Mouse (Mus musculus): ENCODE measurements around the gene 1700057G04Rik. TPM values are rescaled to one million over a fixed set of nuclear protein-coding genes. Genes with fewer than 3 reads are reported as not detected.
"Not testable (repeated sequence)": the region's sequence is repeated elsewhere in the genome, so short reads cannot be mapped to it uniquely, and the experiment has no call there.

Gene 1700057G04Rik
- polyA plus RNA-seq, 1 experiment from 2014 or later: not detected

GRCm38 (mm10) chr9:92298288-92298687 is 10.9 kb upstream of the 1700057G04Rik start:
- ATAC-seq: no peak
- H3K27ac ChIP-seq (ENCODE audit: low read length): no peak overlapping the region

DNA sequence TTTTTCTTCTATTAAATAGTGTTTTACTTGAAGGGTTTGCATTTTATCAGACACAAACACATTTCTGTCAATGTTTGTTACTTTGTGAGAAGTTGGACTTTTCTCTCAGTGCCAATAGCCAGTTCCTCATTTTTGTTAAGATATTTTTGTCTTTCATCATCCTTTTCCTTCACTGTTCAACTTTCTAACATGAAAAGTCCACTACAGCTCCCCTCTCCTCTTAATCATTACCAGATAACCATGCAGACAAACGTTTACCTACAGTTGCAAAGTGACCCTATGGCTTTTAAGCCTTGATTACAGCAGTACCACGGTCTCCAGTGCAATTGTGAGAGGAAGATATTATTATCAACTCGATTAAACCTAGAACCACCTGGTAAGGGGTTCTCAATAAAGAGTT is 8.0 kb upstream of the 1700057G04Rik start:
- H3K9me3 ChIP-seq (ENCODE audit: low read length): no peaks in the 10 kb centered on the region
- no peak for TF ChIP-seq CTCF (IDR thresholded peaks at IDR 0.05)
- no peak for TF ChIP-seq EP300 (IDR thresholded peaks at IDR 0.05)
- H3K4me3 ChIP-seq (ENCODE audit: low read depth, low read length): no peak overlapping the region
- H3K27me3 ChIP-seq (replicated peaks; ENCODE audit: insufficient read depth, low read length): no peaks in the 10 kb centered on the region
- H3K9ac ChIP-seq (replicated peaks; ENCODE audit: low read depth): no peak overlapping the region
- DNase-seq (ENCODE audit: low spot score): no peak
- WGBS: 43% methylated on average over 3 of the region's 3 CpGs
- no peak for ATAC-seq
- no peak overlapping the region for H3K27ac ChIP-seq (ENCODE audit: low read length)
- H3K4me1 ChIP-seq (ENCODE audit: insufficient read depth, low read depth, low read length): no peaks in the 10 kb centered on the region
- no peak overlapping the region for H3K4me2 ChIP-seq (replicated peaks; ENCODE audit: low read depth, low read length)
- H3K36me3 ChIP-seq (ENCODE audit: insufficient read depth, low read length): no peaks in the 10 kb centered on the region

More at GRCm38 (mm10) chr9:92298288-92298687, 10.9 kb upstream of the 1700057G04Rik start:
- TF ChIP-seq EP300 (IDR thresholded peaks at IDR 0.05) (no peak), CTCF (IDR thresholded peaks at IDR 0.05) (no peak)
- 76% methylated on average over 1 of the region's 1 CpGs for WGBS
- Histone ChIP-seq H3K4me3 (ENCODE audit: low read depth, low read length) (no peak overlapping the region), H3K4me1 (ENCODE audit: insufficient read depth, low read depth, low read length) (no peaks in the 10 kb centered on the region), H3K4me2 (replicated peaks; ENCODE audit: low read depth, low read length) (no peak overlapping the region), H3K36me3 (ENCODE audit: insufficient read depth, low read length) (no peaks in the 10 kb centered on the region), H3K9me3 (ENCODE audit: low read length) (no peaks in the 10 kb centered on the region), H3K9ac (replicated peaks; ENCODE audit: low read depth) (no peak overlapping the region), H3K27me3 (replicated peaks; ENCODE audit: insufficient read depth, low read length) (no peaks in the 10 kb centered on the region)
- DNase-seq (ENCODE audit: low spot score): no peak

GRCm38 (mm10) chr9:92305075-92305474 is 4.1 kb upstream of the 1700057G04Rik start:
- Histone ChIP-seq H3K27me3 (replicated peaks; ENCODE audit: insufficient read depth, low read length) (no peaks in the 10 kb centered on the region), H3K4me1 (ENCODE audit: insufficient read depth, low read depth, low read length) (no peaks in the 10 kb centered on the region), H3K4me2 (replicated peaks; ENCODE audit: low read depth, low read length) (no peak overlapping the region), H3K9ac (replicated peaks; ENCODE audit: low read depth) (no peak overlapping the region), H3K36me3 (ENCODE audit: insufficient read depth, low read length) (no peaks in the 10 kb centered on the region), H3K9me3 (ENCODE audit: low read length) (no peaks in the 10 kb centered on the region), H3K4me3 (ENCODE audit: low read depth, low read length) (no peak overlapping the region), H3K27ac (ENCODE audit: low read length) (no peak overlapping the region)
- ATAC-seq (no peak), DNase-seq (ENCODE audit: low spot score) (no peak)
- TF ChIP-seq EP300 (IDR thresholded peaks at IDR 0.05): no peak
- no peak for TF ChIP-seq CTCF (IDR thresholded peaks at IDR 0.05)
- 60% methylated on average over 8 of the region's 8 CpGs for WGBS

- no peaks in the 10 kb centered on the region for H3K9me3 ChIP-seq (ENCODE audit: low read length)
- no peak overlapping the region for H3K4me3 ChIP-seq (ENCODE audit: low read depth, low read length)
- no peak for TF ChIP-seq EP300 (IDR thresholded peaks at IDR 0.05)
- no peak for TF ChIP-seq CTCF (IDR thresholded peaks at IDR 0.05)
- ATAC-seq (no peak), DNase-seq (ENCODE audit: low spot score) (no peak)
- H3K4me2 ChIP-seq (replicated peaks; ENCODE audit: low read depth, low read length): no peak overlapping the region
- H3K27me3 ChIP-seq (replicated peaks; ENCODE audit: insufficient read depth, low read length): no peaks in the 10 kb centered on the region
- H3K27ac ChIP-seq (ENCODE audit: low read length): no peak overlapping the region
- H3K4me1 ChIP-seq (ENCODE audit: insufficient read depth, low read depth, low read length): no peaks in the 10 kb centered on the region
- no peaks in the 10 kb centered on the region for H3K36me3 ChIP-seq (ENCODE audit: insufficient read depth, low read length)
- WGBS: 75% methylated on average over 8 of the region's 8 CpGs
- no peak overlapping the region for H3K9ac ChIP-seq (replicated peaks; ENCODE audit: low read depth)
Measured at GRCm38 (mm10) chr9:92305620-92306220, 3.5 kb upstream of the 1700057G04Rik start.

GRCm38 (mm10) chr9:92316791-92317190 is 7.6 kb downstream of the 1700057G04Rik start:
- ATAC-seq (no peak), DNase-seq (ENCODE audit: low spot score) (no peak)
- 38% methylated on average over 3 of the region's 3 CpGs for WGBS
- H3K4me1 ChIP-seq (ENCODE audit: insufficient read depth, low read depth, low read length): no peaks in the 10 kb centered on the region
- no peaks in the 10 kb centered on the region for H3K36me3 ChIP-seq (ENCODE audit: insufficient read depth, low read length)
- H3K4me2 ChIP-seq (replicated peaks; ENCODE audit: low read depth, low read length): no peak overlapping the region
- no peak for TF ChIP-seq EP300 (IDR thresholded peaks at IDR 0.05)
- no peak for TF ChIP-seq CTCF (IDR thresholded peaks at IDR 0.05)
- H3K4me3 ChIP-seq (ENCODE audit: low read depth, low read length): no peak overlapping the region
- no peaks in the 10 kb centered on the region for H3K9me3 ChIP-seq (ENCODE audit: low read length)
- H3K9ac ChIP-seq (replicated peaks; ENCODE audit: low read depth): no peak overlapping the region
- H3K27ac ChIP-seq (ENCODE audit: low read length): no peak overlapping the region
- H3K27me3 ChIP-seq (replicated peaks; ENCODE audit: insufficient read depth, low read length): no peaks in the 10 kb centered on the region

GRCm38 (mm10) chr9:92325936-92326335 is 16.8 kb downstream of the 1700057G04Rik start:
- H3K4me1 ChIP-seq (ENCODE audit: insufficient read depth, low read depth, low read length); H3K36me3 ChIP-seq (ENCODE audit: insufficient read depth, low read length); ATAC-seq; H3K4me2 ChIP-seq (replicated peaks; ENCODE audit: low read depth, low read length); H3K27me3 ChIP-seq (replicated peaks; ENCODE audit: insufficient read depth, low read length); H3K9ac ChIP-seq (replicated peaks; ENCODE audit: low read depth); H3K27ac ChIP-seq (ENCODE audit: low read length); H3K9me3 ChIP-seq (ENCODE audit: low read length); DNase-seq (ENCODE audit: low spot score); H3K4me3 ChIP-seq (ENCODE audit: low read depth, low read length): not testable (repeated sequence)
- WGBS: 71% methylated on average over 9 of the region's 9 CpGs

- TF ChIP-seq EP300 (IDR thresholded peaks at IDR 0.05) (no peak), CTCF (IDR thresholded peaks at IDR 0.05) (no peak)
- no peak overlapping the region for H3K4me2 ChIP-seq (replicated peaks; ENCODE audit: low read depth, low read length)
- H3K4me1 ChIP-seq (ENCODE audit: insufficient read depth, low read depth, low read length): no peaks in the 10 kb centered on the region
- H3K4me3 ChIP-seq (ENCODE audit: low read depth, low read length): no peak overlapping the region
- DNase-seq (ENCODE audit: low spot score) (no peak), ATAC-seq (no peak)
- H3K27ac ChIP-seq (ENCODE audit: low read length): no peak overlapping the region
- 77% methylated on average over 4 of the region's 4 CpGs for WGBS
- no peaks in the 10 kb centered on the region for H3K36me3 ChIP-seq (ENCODE audit: insufficient read depth, low read length)
- no peaks in the 10 kb centered on the region for H3K27me3 ChIP-seq (replicated peaks; ENCODE audit: insufficient read depth, low read length)
- no peaks in the 10 kb centered on the region for H3K9me3 ChIP-seq (ENCODE audit: low read length)
- H3K9ac ChIP-seq (replicated peaks; ENCODE audit: low read depth): no peak overlapping the region
Measured at GRCm38 (mm10) chr9:92326813-92327212, 17.6 kb downstream of the 1700057G04Rik start.
